Mouse (Mus musculus) midbrain, embryonic 16.5 days (tissue): ENCODE measurements at regions not wholly inside any gene's neighbourhood (a gene's known extent, or its start where the extent isn't known, plus 50 kb on each side); places are given as distances from the start of the nearest gene placed in this dataset.
A peak's percentile ranks its signal among the peaks of the same experiment; 100 is the strongest.

Source experiments
- ATAC-seq: fragments of 200-750 bp; cut with Nextera tagmentation; 2 replicates; pipeline ENCODE4 v1.8.0; 2017; ENCODE audit warnings: moderate TSS enrichment
- H3K27ac ChIP-seq: fragments of 300-500 bp; sonication (generic); 2 replicates; pipeline ENCODE4 v1.5.1; 2014; ENCODE audit warnings: mild to moderate bottlenecking, low read length, mixed read lengths
- H3K27me3 ChIP-seq: fragments of 300-500 bp; sonication (generic); 2 replicates; pipeline ENCODE4 v1.6.1; 2014; ENCODE audit warnings: low read depth, low read length, mixed read lengths; ENCODE audit not compliant: control insufficient read depth, insufficient read depth
- H3K36me3 ChIP-seq: fragments of 300-500 bp; sonication (generic); 2 replicates; pipeline ENCODE4 v1.6.1; 2014; ENCODE audit warnings: mild to moderate bottlenecking, low read length, moderate library complexity, mixed read lengths; ENCODE audit not compliant: control insufficient read depth, insufficient read depth
- H3K4me1 ChIP-seq: fragments of 300-500 bp; sonication (generic); 2 replicates; pipeline ENCODE4 v1.6.1; 2014; ENCODE audit warnings: mild to moderate bottlenecking, low read length, mixed read lengths; ENCODE audit not compliant: control insufficient read depth, insufficient read depth
- H3K4me2 ChIP-seq: fragments of 300-500 bp; sonication (generic); 2 replicates; pipeline ENCODE4 v1.6.1; 2014; ENCODE audit warnings: mild to moderate bottlenecking, low read length, mixed read lengths
- H3K4me3 ChIP-seq: fragments of 300-500 bp; sonication (generic); 2 replicates; pipeline ENCODE4 v1.5.1; 2014; ENCODE audit warnings: low read depth, mild to moderate bottlenecking, low read length, moderate library complexity, mixed read lengths
- H3K9ac ChIP-seq: fragments of 300-500 bp; sonication (generic); 2 replicates; pipeline ENCODE4 v1.6.1; 2014; ENCODE audit warnings: low read depth, low read length, mixed read lengths
- H3K9me3 ChIP-seq: fragments of 300-500 bp; sonication (generic); replicated peaks from 2 replicates; pipeline ENCODE4 v1.6.1; 2014; ENCODE audit warnings: mild to moderate bottlenecking, low read length, mixed read lengths; ENCODE audit not compliant: control insufficient read depth, poor library complexity, severe bottlenecking
- WGBS: fragments of 180-500 bp; shearing (Covaris S2); extraction: QIAGEN DNeasy Blood & Tissue Kit; methylation state at CpG from one replicate; pipeline ENCODE4 v1.1.7; 2014; 5-methylcytosine and 5-hydroxymethylcytosine counted together

- Histone ChIP-seq H3K4me2 (no peak overlapping the region), H3K36me3 (no peaks in the 10 kb centered on the region), H3K27me3 (no peaks in the 10 kb centered on the region; the same call in 1 of the 2 replicates), H3K27ac (no peak overlapping the region), H3K9me3 (no peaks in the 10 kb centered on the region), H3K9ac (no peak overlapping the region), H3K4me1 (peaks cover 32% of the 10 kb centered on the region), H3K4me3 (no peak overlapping the region)
- 9% methylated on average over 15 of the region's 15 CpGs for WGBS
- peak; percentile 71 for ATAC-seq
These were observed 74.3 kb downstream of the Gadd45g start for GRCm38 (mm10) chr13:51920511-51921351.

- Histone ChIP-seq H3K27me3 (no peaks in the 10 kb centered on the region; the same call in 1 of the 2 replicates), H3K9ac (no peak overlapping the region), H3K9me3 (no peaks in the 10 kb centered on the region), H3K4me1 (peaks cover 32% of the 10 kb centered on the region), H3K27ac (no peak overlapping the region), H3K36me3 (no peaks in the 10 kb centered on the region), H3K4me3 (no peak overlapping the region), H3K4me2 (no peak overlapping the region)
- ATAC-seq, result no peak
- WGBS, result 25% methylated on average over 5 of the region's 5 CpGs
These were observed 75.1 kb downstream of the Gadd45g start for GRCm38 (mm10) chr13:51921550-51921949.

- H3K4me2 ChIP-seq, result no peak overlapping the region
- H3K36me3 ChIP-seq, result no peaks in the 10 kb centered on the region
- no peak overlapping the region for H3K27ac ChIP-seq
- no peak overlapping the region for H3K4me3 ChIP-seq
- ATAC-seq, result no peak
- H3K9me3 ChIP-seq, result no peaks in the 10 kb centered on the region
- peaks cover 10% of the 10 kb centered on the region; the same call in 1 of the 2 replicates for H3K4me1 ChIP-seq
- 30% methylated on average over 10 of the region's 10 CpGs for WGBS
- peaks cover under 1% of the 10 kb centered on the region; the same call in 1 of the 2 replicates for H3K27me3 ChIP-seq
- no peak overlapping the region for H3K9ac ChIP-seq
These were observed 80.3 kb downstream of the Gadd45g start for GRCm38 (mm10) chr13:51926764-51927163.

- Histone ChIP-seq H3K4me1 (peaks cover 10% of the 10 kb centered on the region; the same call in 1 of the 2 replicates), H3K27ac (no peak overlapping the region), H3K36me3 (no peaks in the 10 kb centered on the region), H3K9ac (no peak overlapping the region), H3K27me3 (peaks cover 2% of the 10 kb centered on the region; the same call in 1 of the 2 replicates), H3K9me3 (no peaks in the 10 kb centered on the region), H3K4me2 (no peak overlapping the region), H3K4me3 (no peak overlapping the region)
- WGBS, result 54% methylated on average over 2 of the region's 2 CpGs
- ATAC-seq, result no peak
These were observed 83.3 kb downstream of the Gadd45g start for GRCm38 (mm10) chr13:51929730-51930129.

GRCm38 (mm10) chr13:51930301-51930747 lies 83.8 kb downstream of the Gadd45g start:
- no peak overlapping the region for H3K9ac ChIP-seq
- H3K4me3 ChIP-seq, result no peak overlapping the region
- no peaks in the 10 kb centered on the region for H3K9me3 ChIP-seq
- peaks cover 10% of the 10 kb centered on the region; the same call in 1 of the 2 replicates for H3K4me1 ChIP-seq
- 26% methylated on average over 6 of the region's 6 CpGs for WGBS
- peak; percentile 28; the same call in 1 of the 2 replicates for ATAC-seq
- H3K27me3 ChIP-seq, result peaks cover 2% of the 10 kb centered on the region; the same call in 1 of the 2 replicates
- H3K27ac ChIP-seq, result no peak overlapping the region
- H3K36me3 ChIP-seq, result no peaks in the 10 kb centered on the region
- H3K4me2 ChIP-seq, result no peak overlapping the region

GRCm38 (mm10) chr13:51930931-51931330 lies 84.5 kb downstream of the Gadd45g start:
- Histone ChIP-seq H3K36me3 (no peaks in the 10 kb centered on the region), H3K4me3 (no peak overlapping the region), H3K9me3 (no peaks in the 10 kb centered on the region), H3K27ac (no peak overlapping the region), H3K4me1 (peaks cover 10% of the 10 kb centered on the region; the same call in 1 of the 2 replicates), H3K4me2 (no peak overlapping the region), H3K9ac (no peak overlapping the region), H3K27me3 (peaks cover 2% of the 10 kb centered on the region; the same call in 1 of the 2 replicates)
- WGBS, result 82% methylated on average over 3 of the region's 3 CpGs
- ATAC-seq, result no peak

GRCm38 (mm10) chr13:51935827-51936226 lies 89.3 kb downstream of the Gadd45g start:
- no peak for ATAC-seq
- Histone ChIP-seq H3K4me2 (no peak overlapping the region), H3K9ac (no peak overlapping the region), H3K4me1 (0 out of 2 replicates have a peak, but pooled peaks cover under 1% of the 10 kb centered on the region), H3K27ac (no peak overlapping the region), H3K4me3 (no peak overlapping the region), H3K36me3 (no peaks in the 10 kb centered on the region), H3K27me3 (peaks cover 2% of the 10 kb centered on the region; the same call in 1 of the 2 replicates), H3K9me3 (no peaks in the 10 kb centered on the region)
- WGBS, result 90% methylated on average over 10 of the region's 10 CpGs

GRCm38 (mm10) chr13:51936441-51936840 lies 90.0 kb downstream of the Gadd45g start:
- Histone ChIP-seq H3K27ac (no peak overlapping the region), H3K9me3 (no peaks in the 10 kb centered on the region), H3K4me3 (no peak overlapping the region), H3K4me2 (no peak overlapping the region), H3K36me3 (no peaks in the 10 kb centered on the region), H3K9ac (no peak overlapping the region), H3K27me3 (0 out of 2 replicates have a peak, but pooled peaks cover 2% of the 10 kb centered on the region), H3K4me1 (no peaks in the 10 kb centered on the region)
- WGBS, result 84% methylated on average over 5 of the region's 5 CpGs
- ATAC-seq, result no peak

- H3K9ac ChIP-seq, result no peak overlapping the region
- WGBS, result 77% methylated on average over 7 of the region's 7 CpGs
- H3K36me3 ChIP-seq, result no peaks in the 10 kb centered on the region
- H3K4me3 ChIP-seq, result no peak overlapping the region
- no peaks in the 10 kb centered on the region for H3K4me1 ChIP-seq
- no peaks in the 10 kb centered on the region for H3K9me3 ChIP-seq
- no peaks in the 10 kb centered on the region for H3K27me3 ChIP-seq
- H3K27ac ChIP-seq, result no peak overlapping the region
- no peak for ATAC-seq
- H3K4me2 ChIP-seq, result no peak overlapping the region
These were observed 91.4 kb downstream of the Gadd45g start for GRCm38 (mm10) chr13:51937898-51938297.
